Mouse (Mus musculus) ES-E14 (cell line): Measurements from ENCODE around the gene Tesc.

ENCODE experiments used
- CHD2 ChIP-seq: IDR thresholded peaks from 2 replicates; pipeline ENCODE4 v1.6.1; 2014; ENCODE audit warnings: mild to moderate bottlenecking, low read depth, low read length, inconsistent platforms
- HCFC1 ChIP-seq: IDR thresholded peaks from 2 replicates; pipeline ENCODE4 v1.6.1; 2012; ENCODE audit warnings: low read length, inconsistent platforms, borderline replicate concordance; ENCODE audit not compliant: insufficient read depth
- MAFK ChIP-seq: IDR thresholded peaks from 2 replicates; pipeline ENCODE4 v1.6.1; 2014; ENCODE audit warnings: mild to moderate bottlenecking, low read depth, low read length, inconsistent platforms; ENCODE audit not compliant: insufficient read depth
- ZC3H11A ChIP-seq: IDR thresholded peaks from 2 replicates; pipeline ENCODE4 v1.6.1; 2012; ENCODE audit warnings: low read depth, mild to moderate bottlenecking, inconsistent platforms, low read length, borderline replicate concordance
- ZNF384 ChIP-seq: IDR thresholded peaks from 2 replicates; pipeline ENCODE4 v1.6.1; 2012; ENCODE audit warnings: low read depth, low read length, inconsistent platforms

GRCm38 (mm10) chr5:118002059-118002458 is 25.5 kb upstream of the Tesc start:
- no peak for TF ChIP-seq HCFC1
- TF ChIP-seq CHD2 = no peak
- no peak for TF ChIP-seq ZNF384
- TF ChIP-seq ZC3H11A = no peak; the same call in 1 of the 2 replicates
- TF ChIP-seq MAFK = no peak
